Mouse (Mus musculus): ENCODE data around the gene Itpka.

Gene Itpka

DNA sequence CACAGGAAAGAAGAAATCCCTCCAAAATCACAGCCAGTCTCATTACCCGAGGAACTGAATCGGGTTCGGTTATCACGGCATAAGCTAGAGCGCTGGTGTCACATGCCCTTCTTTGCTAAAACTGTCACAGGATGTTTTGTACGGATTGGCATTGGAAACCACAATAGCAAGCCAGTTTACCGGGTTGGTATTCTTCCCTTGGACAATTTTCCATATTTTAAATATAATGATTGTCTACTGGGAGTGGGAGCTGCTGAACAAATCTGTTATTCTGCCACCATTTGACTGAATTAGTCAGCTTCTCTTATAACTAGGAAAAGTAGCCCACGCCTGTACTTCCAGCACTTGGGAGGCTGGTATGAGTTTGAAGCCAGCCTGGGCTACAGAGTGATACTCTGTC, 21.1 kb upstream of the Itpka start:
- Histone ChIP-seq H3K4me3 (replicated peaks; ENCODE audit: low read length) (no peak overlapping the region), H3K36me3 (ENCODE audit: insufficient read depth, low read length) (peaks cover 85% of the 10 kb centered on the region), H3K9me3 (ENCODE audit: low read length) (no peaks in the 10 kb centered on the region), H3K27me3 (ENCODE audit: insufficient read depth, low read length) (no peaks in the 10 kb centered on the region), H3K4me1 (replicated peaks; ENCODE audit: low read depth, low read length) (peaks cover 14% of the 10 kb centered on the region)
- no peak for TF ChIP-seq POU5F1 (IDR thresholded peaks at IDR 0.05; ENCODE audit: borderline replicate concordance, low read length)
- TF ChIP-seq NANOG (IDR thresholded peaks at IDR 0.05; ENCODE audit: borderline replicate concordance, low read length): no peak
- TF ChIP-seq CTCF (conservative IDR thresholded peaks at IDR 0.05; ENCODE audit: low read length): no peak

DNA sequence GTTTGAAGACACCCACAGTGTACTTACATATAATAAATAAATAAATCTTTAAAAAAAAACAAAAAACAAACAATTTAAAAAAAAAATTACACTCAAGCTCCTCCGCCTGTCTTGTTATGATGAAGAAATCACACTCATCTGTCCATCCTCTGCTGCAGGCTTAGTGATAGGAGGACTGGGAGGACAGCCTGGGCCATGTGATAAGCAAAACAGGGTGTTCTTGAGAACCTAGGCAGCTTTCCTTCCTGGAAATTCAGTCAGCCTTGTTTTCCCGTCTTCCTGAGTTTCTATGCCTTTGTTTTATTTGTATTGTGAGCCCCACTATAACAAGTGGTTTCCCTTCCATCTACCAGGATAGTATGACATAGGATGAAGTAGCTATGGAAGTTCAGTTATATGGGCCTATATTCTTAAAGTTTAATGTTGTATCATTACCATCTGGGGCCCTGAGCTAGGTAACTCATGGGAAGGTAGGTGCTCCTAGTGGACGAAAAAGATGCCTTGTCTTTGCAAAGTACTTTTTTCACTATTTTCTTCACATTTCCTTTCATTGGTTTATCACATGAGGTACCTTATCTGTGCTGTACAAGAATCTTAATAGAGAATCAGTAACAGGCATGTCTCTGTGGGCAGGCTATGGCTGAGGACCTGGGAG, 14.2 kb upstream of the Itpka start:
- Histone ChIP-seq H3K9me3 (ENCODE audit: low read length) (no peaks in the 10 kb centered on the region), H3K4me3 (replicated peaks; ENCODE audit: low read length) (no peak overlapping the region), H3K4me1 (replicated peaks; ENCODE audit: low read depth, low read length) (peaks cover 20% of the 10 kb centered on the region), H3K27me3 (ENCODE audit: insufficient read depth, low read length) (no peaks in the 10 kb centered on the region), H3K36me3 (ENCODE audit: insufficient read depth, low read length) (peaks cover 90% of the 10 kb centered on the region)
- TF ChIP-seq POU5F1 (IDR thresholded peaks at IDR 0.05; ENCODE audit: borderline replicate concordance, low read length) (no peak), NANOG (IDR thresholded peaks at IDR 0.05; ENCODE audit: borderline replicate concordance, low read length) (no peak), CTCF (conservative IDR thresholded peaks at IDR 0.05; ENCODE audit: low read length) (no peak)

- peaks cover 28% of the 10 kb centered on the region for H3K4me1 ChIP-seq (replicated peaks; ENCODE audit: low read depth, low read length)
- no peak overlapping the region for H3K4me3 ChIP-seq (replicated peaks; ENCODE audit: low read length)
- TF ChIP-seq POU5F1 (IDR thresholded peaks at IDR 0.05; ENCODE audit: borderline replicate concordance, low read length) (no peak), NANOG (IDR thresholded peaks at IDR 0.05; ENCODE audit: borderline replicate concordance, low read length) (peak; percentile 98), CTCF (conservative IDR thresholded peaks at IDR 0.05; ENCODE audit: low read length) (no peak)
- H3K27me3 ChIP-seq (ENCODE audit: insufficient read depth, low read length): no peaks in the 10 kb centered on the region
- no peaks in the 10 kb centered on the region for H3K9me3 ChIP-seq (ENCODE audit: low read length)
- H3K36me3 ChIP-seq (ENCODE audit: insufficient read depth, low read length): peaks cover 92% of the 10 kb centered on the region
Observed at GRCm38 (mm10) chr2:119730735-119731134, 11.4 kb upstream of the Itpka start.

GRCm38 (mm10) chr2:119737124-119737523, 5.0 kb upstream of the Itpka start:
- peaks cover 30% of the 10 kb centered on the region for H3K27me3 ChIP-seq (ENCODE audit: insufficient read depth, low read length)
- peaks cover 52% of the 10 kb centered on the region for H3K4me1 ChIP-seq (replicated peaks; ENCODE audit: low read depth, low read length)
- H3K36me3 ChIP-seq (ENCODE audit: insufficient read depth, low read length): peaks cover 35% of the 10 kb centered on the region
- H3K4me3 ChIP-seq (replicated peaks; ENCODE audit: low read length): peak overlapping the region; percentile 62
- no peaks in the 10 kb centered on the region for H3K9me3 ChIP-seq (ENCODE audit: low read length)
- no peak for TF ChIP-seq CTCF (conservative IDR thresholded peaks at IDR 0.05; ENCODE audit: low read length)
- no peak for TF ChIP-seq NANOG (IDR thresholded peaks at IDR 0.05; ENCODE audit: borderline replicate concordance, low read length)
- TF ChIP-seq POU5F1 (IDR thresholded peaks at IDR 0.05; ENCODE audit: borderline replicate concordance, low read length): no peak

DNA sequence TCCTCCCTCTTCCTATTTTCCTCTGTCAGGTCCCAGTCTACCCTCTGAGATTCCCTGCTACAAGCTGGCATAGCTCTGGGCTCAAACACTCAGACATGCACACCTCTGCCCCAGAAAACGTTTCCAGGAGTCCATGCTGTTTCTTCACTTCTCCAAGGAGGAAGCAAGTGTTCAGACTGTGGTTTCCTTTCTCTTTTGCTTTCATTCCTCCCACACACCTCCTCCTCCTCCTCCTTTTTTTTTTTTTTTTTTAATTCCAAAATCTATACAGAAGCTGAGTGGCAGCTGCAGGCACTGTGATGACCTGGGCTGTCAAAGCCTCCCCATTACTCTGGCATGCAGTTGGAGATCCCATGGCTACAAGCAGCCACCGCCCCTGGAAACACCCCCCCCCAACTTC, 1.6 kb upstream of the Itpka start:
- 0 out of 2 replicates have a peak overlapping the region, but pooled peaks have one; percentile 90 for H3K4me3 ChIP-seq (replicated peaks; ENCODE audit: low read length)
- TF ChIP-seq NANOG (IDR thresholded peaks at IDR 0.05; ENCODE audit: borderline replicate concordance, low read length): no peak
- TF ChIP-seq POU5F1 (IDR thresholded peaks at IDR 0.05; ENCODE audit: borderline replicate concordance, low read length): no peak
- TF ChIP-seq CTCF (conservative IDR thresholded peaks at IDR 0.05; ENCODE audit: low read length): no peak
- H3K36me3 ChIP-seq (ENCODE audit: insufficient read depth, low read length): peaks cover 4% of the 10 kb centered on the region
- peaks cover 58% of the 10 kb centered on the region for H3K27me3 ChIP-seq (ENCODE audit: insufficient read depth, low read length)
- H3K4me1 ChIP-seq (replicated peaks; ENCODE audit: low read depth, low read length): peaks cover 61% of the 10 kb centered on the region
- no peaks in the 10 kb centered on the region for H3K9me3 ChIP-seq (ENCODE audit: low read length)

GRCm38 (mm10) chr2:119742461-119743175, 481 bp downstream of the Itpka start:
- 0 out of 2 replicates have a peak, but pooled peaks cover 4% of the 10 kb centered on the region for H3K36me3 ChIP-seq (ENCODE audit: insufficient read depth, low read length)
- H3K4me1 ChIP-seq (replicated peaks; ENCODE audit: low read depth, low read length): peaks cover 58% of the 10 kb centered on the region
- H3K4me3 ChIP-seq (replicated peaks; ENCODE audit: low read length): peak overlapping the region; percentile 90
- no peak for TF ChIP-seq NANOG (IDR thresholded peaks at IDR 0.05; ENCODE audit: borderline replicate concordance, low read length)
- H3K27me3 ChIP-seq (ENCODE audit: insufficient read depth, low read length): peaks cover 56% of the 10 kb centered on the region
- no peaks in the 10 kb centered on the region for H3K9me3 ChIP-seq (ENCODE audit: low read length)

DNA sequence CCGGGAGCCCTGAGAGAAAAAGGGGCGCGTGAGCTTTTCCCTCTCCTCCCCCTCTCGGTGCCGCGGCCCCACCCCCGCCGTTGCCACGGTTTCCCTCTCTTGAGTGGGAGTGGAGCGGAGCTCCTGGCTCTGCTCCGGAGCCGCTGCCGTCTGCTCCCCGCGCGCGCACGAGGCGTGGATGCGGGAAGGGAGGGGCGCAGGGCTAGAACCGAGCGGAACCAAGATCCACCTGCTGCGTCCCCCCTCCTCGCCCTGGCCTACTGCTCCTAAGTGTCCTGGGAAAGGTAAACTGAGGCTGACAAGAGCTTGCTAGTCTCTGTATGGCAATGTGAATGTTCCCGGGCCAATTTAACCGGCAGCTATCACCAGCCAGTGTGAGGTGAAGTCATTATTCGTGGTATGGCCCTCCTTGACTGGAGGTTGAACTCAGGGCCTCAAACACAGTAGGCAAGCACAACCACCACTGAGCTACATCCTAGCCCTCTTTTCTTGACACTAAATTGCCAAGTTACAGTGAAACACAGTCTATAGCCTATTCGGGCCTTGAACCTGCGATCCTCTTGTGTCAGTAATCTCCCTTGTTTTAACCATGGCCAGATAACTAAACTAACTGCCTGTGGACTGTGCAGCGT, 1.2 kb downstream of the Itpka start:
- TF ChIP-seq CTCF (conservative IDR thresholded peaks at IDR 0.05; ENCODE audit: low read length) (no peak), NANOG (IDR thresholded peaks at IDR 0.05; ENCODE audit: borderline replicate concordance, low read length) (no peak), POU5F1 (IDR thresholded peaks at IDR 0.05; ENCODE audit: borderline replicate concordance, low read length) (no peak)
- Histone ChIP-seq H3K27me3 (ENCODE audit: insufficient read depth, low read length) (peaks cover 49% of the 10 kb centered on the region), H3K9me3 (ENCODE audit: low read length) (no peaks in the 10 kb centered on the region), H3K4me3 (replicated peaks; ENCODE audit: low read length) (peak overlapping the region; percentile 90), H3K36me3 (ENCODE audit: insufficient read depth, low read length) (0 out of 2 replicates have a peak, but pooled peaks cover 4% of the 10 kb centered on the region), H3K4me1 (replicated peaks; ENCODE audit: low read depth, low read length) (peaks cover 61% of the 10 kb centered on the region)

DNA sequence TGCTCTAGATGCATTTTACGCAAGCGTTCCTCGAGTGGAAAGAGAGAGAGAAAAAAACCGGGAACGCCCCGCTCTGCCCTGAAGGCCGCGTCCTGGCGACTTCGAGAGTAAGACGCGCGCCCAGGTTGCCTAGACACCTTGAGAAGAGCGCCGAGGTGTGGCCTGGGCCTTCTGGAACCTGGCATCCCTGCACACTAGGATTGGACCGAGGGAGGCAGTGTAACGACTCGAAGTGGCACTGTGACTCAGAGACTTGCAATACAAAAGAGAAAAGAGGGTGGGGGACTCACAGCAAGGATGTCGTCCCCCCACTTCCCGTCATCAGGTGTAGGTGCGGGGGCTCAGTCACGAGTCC, 1.6 kb downstream of the Itpka start:
- H3K4me3 ChIP-seq (replicated peaks; ENCODE audit: low read length): peak overlapping the region; percentile 90
- no peaks in the 10 kb centered on the region for H3K9me3 ChIP-seq (ENCODE audit: low read length)
- H3K4me1 ChIP-seq (replicated peaks; ENCODE audit: low read depth, low read length): peaks cover 58% of the 10 kb centered on the region
- TF ChIP-seq NANOG (IDR thresholded peaks at IDR 0.05; ENCODE audit: borderline replicate concordance, low read length) (no peak), POU5F1 (IDR thresholded peaks at IDR 0.05; ENCODE audit: borderline replicate concordance, low read length) (no peak), CTCF (conservative IDR thresholded peaks at IDR 0.05; ENCODE audit: low read length) (no peak)
- peaks cover 45% of the 10 kb centered on the region for H3K27me3 ChIP-seq (ENCODE audit: insufficient read depth, low read length)
- 0 out of 2 replicates have a peak, but pooled peaks cover 4% of the 10 kb centered on the region for H3K36me3 ChIP-seq (ENCODE audit: insufficient read depth, low read length)

All from E14TG2a.4 (cell line).